Mouse (Mus musculus) layer of hippocampus, postnatal 14 days (tissue): ENCODE measurements around the gene Bcl11a. TPM values are rescaled to one million over a fixed set of nuclear protein-coding genes. Genes with fewer than 3 reads are reported as not detected.
A peak's percentile ranks its signal among the peaks of the same experiment; 100 is the strongest.
"Not testable (repeated sequence)": the region's sequence is repeated elsewhere in the genome, so short reads cannot be mapped to it uniquely, and the experiment has no call there.

Source experiments
- DNase-seq, 2 experiments: peaks; one replicate each; pipeline ENCODE4 v3.0.0; 2021 to 2022; ENCODE audit warnings: low spot score in 2 of 2, mixed read lengths in 1 of 2
- total RNA-seq, 2 experiments: library from RNA; stranded (reverse); gene quantifications; 2 replicates each; pipeline ENCODE4 v1.2.3; 2021

The Bcl11a gene
- total RNA-seq, 2 experiments from 2014 or later: 125 to 127 TPM

GRCm38 (mm10) chr11:24098662-24099061, 20.8 kb downstream of the Bcl11a start:
- DNase-seq: no peak

- DNase-seq: no peak
Measured at GRCm38 (mm10) chr11:24099215-24099614, 21.4 kb downstream of the Bcl11a start.

GRCm38 (mm10) chr11:24099886-24100293, 22.0 kb downstream of the Bcl11a start:
- no peak for DNase-seq

DNA sequence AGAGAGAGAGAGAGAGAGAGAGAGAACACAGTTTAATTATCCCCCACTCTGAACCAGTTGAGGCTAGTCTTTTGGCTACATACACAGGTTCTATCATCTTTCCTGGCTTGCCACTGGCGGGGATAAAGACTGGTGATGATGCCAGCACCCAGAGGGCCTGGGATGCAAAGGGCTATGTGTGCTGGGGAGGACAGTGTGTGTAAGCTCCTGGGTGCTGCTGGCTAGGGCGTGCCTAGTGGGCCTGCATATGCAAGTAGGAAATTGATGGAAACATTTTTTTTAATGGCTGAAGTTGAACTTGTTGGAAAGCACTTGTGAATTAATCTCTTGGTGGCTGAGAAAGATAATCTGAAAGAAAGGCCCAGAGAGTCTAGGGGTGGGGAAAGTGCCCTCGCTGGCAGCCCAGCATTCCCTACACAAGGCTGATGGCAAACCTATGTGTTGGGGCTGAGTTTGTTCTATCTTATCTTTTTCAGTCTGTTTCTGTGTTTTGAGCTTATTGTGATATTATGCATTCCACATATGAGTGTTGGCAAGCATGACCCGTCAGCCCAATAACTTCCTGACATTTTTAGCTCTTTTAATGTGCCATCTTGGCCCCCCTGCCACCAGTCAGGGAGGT, 22.7 kb downstream of the Bcl11a start:
- no peak for DNase-seq

- no peak for DNase-seq
Measured at GRCm38 (mm10) chr11:24101625-24102024, 23.8 kb downstream of the Bcl11a start.

- no peak for DNase-seq
Measured at GRCm38 (mm10) chr11:24102372-24102771, 24.5 kb downstream of the Bcl11a start.

DNA sequence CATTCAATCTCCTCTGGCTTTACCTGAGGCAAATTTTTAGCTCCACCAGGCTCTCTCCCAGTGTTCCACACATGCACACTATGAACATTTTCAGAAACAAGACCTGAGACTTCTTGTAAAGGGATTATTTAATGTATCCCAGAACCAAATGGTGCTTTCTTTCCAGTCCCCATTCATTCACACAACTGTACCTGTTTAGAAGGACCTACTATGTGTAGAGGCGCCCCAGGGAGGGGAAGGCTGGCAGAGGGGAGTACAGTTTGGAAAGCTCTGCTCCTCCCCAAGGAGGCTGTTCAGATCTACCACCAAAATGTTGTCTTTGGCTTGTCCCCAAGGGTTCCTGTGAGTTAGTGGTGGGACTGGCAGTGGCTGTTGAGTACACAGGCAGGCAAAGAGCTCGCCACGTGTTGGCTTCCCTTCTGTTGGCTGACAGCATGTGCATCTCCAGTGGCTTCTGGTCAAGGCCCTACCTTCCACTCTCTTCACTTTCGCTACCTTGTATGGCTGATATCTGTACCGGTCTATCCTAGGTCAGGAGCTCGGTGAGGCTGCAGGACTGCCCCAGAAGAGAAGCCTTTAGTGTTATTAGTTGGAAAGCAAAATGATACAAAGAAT, 25.4 kb downstream of the Bcl11a start:
- no peak for DNase-seq

DNA sequence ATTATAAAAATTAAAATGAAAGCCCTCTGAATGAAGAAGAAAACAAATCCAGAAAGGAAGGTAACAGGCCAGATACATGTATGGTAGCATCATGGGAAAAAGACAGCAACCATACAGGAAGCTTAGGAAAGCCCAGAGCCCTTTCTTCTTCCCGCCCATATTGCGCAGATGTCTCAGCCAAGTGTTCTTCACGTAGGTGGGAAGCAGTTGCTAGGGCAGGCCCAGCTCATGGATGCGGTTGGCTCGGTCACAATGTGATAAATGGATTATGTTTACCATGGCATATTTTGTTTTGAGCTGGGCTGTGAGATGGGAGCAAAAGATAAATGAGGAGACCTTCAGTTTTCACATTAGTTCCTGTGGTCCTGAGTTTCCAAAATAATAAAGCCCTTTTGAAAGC, 29.6 kb downstream of the Bcl11a start:
- DNase-seq: no peak

DNA sequence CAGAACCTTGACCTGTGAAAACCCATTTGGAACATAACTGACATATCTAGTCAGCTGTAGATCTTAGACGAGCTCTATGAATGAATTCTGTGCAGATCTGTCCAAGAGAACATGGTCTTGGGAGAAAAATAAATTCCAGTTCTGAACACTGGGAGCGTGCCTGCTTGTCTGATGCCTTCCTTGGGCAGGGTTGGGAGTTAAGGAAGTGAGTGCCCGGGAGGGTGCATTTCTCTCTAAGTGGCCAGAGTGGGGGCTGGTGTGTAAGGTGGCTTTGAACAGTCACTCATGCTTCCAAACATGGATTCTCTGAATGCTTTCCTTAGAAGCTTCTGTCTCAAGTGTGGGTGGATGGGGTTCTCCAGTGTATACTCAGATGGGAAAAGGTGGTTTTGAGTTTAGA, 31.1 kb downstream of the Bcl11a start:
- DNase-seq: no peak

GRCm38 (mm10) chr11:24109388-24109787, 31.5 kb downstream of the Bcl11a start:
- DNase-seq: no peak

DNA sequence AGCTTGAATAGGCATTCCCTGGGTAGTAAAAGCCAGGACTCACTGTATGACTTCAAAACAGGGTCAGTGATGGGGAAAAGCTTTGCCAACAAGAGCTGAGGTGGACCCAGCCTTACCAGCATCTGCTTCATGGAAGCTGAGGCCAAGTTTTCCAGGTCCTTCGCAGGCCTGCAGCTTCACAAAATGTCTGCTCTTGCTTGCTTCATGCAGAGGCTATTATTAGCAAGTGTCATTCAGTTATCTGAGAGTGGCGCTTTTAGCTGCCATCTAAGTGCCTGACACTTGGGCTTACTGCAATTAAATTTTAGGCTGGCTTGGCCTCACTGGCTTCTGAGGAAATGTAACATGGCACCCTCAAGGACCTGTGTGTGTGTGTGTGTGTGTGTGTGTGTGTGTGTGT, 32.3 kb downstream of the Bcl11a start:
- DNase-seq: no peak

- DNase-seq: no peak
Measured at GRCm38 (mm10) chr11:24111720-24112119, 33.9 kb downstream of the Bcl11a start.

GRCm38 (mm10) chr11:24115017-24115752, 37.3 kb downstream of the Bcl11a start:
- no peak for DNase-seq

DNA sequence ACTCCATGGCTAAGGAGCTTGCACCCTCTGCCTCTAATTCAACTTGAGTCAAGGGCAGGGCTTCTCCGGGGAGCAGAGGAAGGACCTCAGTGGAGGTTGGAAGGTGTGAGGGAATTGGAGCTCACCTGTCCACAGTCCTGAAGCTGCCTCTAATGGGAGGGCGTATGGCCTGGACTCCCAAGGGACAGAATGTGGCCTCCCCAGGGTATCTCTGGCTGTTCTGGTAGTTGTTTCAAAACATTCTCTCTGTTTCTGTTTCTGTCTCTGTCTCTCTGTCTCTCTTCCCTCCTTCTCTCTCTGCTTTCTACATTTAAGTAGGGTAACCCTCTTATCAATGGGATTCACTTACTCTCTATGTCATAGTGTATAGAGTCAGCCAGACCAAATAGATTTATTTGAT, 38.2 kb downstream of the Bcl11a start:
- no peak for DNase-seq

- no peak for DNase-seq
Measured at GRCm38 (mm10) chr11:24116582-24117318, 38.9 kb downstream of the Bcl11a start.

DNA sequence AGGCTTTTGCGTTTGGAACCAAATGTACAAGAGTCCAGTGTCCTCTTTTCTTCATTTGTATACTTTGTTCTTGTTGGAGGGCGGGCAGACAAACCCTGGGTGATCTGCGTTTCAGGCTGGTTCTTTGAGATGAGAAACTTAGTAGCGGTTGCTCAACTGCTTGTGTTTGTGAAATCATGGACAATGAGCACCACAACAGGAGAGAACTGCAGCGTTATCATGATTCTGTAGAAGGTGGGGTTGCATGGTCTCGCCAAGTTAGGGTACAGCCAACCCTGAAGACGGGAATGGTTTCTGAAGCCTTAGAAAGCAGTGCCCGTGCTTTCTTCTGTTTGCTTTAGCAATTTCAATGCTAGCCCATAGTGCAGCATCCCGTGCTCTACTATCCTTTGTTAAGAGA, 43.3 kb downstream of the Bcl11a start:
- no peak for DNase-seq

GRCm38 (mm10) chr11:24122899-24123298, 45.0 kb downstream of the Bcl11a start:
- DNase-seq: no peak

DNA sequence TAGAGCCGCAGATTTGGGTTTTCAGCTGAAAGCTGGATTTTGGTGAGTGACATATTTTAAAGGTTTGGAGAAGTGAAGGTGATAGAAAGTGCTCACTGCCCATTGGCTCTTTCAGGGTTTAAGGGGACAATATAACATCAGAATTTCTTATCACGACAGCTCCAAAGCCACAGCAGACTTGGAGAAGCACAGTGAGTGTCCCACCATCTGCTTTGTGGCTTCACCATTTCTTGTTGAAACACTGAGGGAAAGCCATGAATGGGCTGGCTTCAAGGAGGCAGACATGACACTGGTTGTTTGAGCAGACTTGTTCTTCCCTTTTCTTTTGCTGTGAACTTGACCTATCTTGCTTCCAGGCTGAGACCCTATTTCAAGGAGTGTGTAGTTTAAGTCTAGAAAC, 46.1 kb downstream of the Bcl11a start:
- DNase-seq: no peak

DNA sequence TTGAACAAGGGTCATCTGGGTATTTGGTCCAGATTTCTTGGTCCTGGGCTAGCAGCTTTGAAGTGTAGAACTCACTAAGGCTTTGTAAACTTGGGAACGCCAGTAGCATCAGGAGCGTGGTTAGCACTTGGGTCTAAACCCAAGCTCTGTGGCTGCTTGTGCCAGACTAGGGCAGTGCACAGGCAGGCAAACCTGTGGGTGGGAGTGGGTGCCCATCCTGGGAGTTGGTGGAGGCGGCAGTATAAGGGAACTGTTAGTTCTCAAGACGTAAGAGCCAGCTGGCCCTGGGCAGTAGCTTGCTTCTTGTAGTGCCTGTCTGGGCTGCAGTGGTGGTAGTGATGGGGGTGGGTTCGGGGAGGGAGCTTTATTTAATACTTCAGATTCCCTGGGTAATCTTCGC, 47.2 kb downstream of the Bcl11a start:
- DNase-seq: peak in 1 of 2 experiments; percentile 59

- DNase-seq: no peak
Measured at GRCm38 (mm10) chr11:24128001-24128400, 50.1 kb downstream of the Bcl11a start.

DNA sequence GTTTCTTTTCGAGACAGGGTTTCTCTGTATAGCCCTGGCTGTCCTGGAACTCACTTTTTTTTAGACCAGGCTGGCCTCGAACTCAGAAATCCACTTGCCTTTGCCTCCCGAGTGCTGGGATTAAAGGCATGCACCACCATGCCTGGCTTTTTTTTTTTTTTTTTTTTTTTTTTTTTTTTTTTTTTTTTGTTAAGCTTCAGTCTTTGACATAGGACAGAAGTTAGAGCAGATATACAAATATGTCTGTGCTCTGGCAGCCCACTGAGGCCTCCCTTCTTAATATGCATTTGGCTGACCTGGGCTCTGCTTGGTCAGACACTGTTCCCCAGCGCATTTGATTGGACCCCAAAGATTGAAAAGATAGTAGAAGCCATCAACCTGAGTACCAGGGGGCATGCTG, 51.0 kb downstream of the Bcl11a start:
- not testable (repeated sequence) for DNase-seq
